Mouse (Mus musculus): ENCODE measurements around the gene Idh2.
"Not testable (repeated sequence)": the region's sequence is repeated elsewhere in the genome, so short reads cannot be mapped to it uniquely, and the experiment has no call there.

Gene Idh2

DNA sequence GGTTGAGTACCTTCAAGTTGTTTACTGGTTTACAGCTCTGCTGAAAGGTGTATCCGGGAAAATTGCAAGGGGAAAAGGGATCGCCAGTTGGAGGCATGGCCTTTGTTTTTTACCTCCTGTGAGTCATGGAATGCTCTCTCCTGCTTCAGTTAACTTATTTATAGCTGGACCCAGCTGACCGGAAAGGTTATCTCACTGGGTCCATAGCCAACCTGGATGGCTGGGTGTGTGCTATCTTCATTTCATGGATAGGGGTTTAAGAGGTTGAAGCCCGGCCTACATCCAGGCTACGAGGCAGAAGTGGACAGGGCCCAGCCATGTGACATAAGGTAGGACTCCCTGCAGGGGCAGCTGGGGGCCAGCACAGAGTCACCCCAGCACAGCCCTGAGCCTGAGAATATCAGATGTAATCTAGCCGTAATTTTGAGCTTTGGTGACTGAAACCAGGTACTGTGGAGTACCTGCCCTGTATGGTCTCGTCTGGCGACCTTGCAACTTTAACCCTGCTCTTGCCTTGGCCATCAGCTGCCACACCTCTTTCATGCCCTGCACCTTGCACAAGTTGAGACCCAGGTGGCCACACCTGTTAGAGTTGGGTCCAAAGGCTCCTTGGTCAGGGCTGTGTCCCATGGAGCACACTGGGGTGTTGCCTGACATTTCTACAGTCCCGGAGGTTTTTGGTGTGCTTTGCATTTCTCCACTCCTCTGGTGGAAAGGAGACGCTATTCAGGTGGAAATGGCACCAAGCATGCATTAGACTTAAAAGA lies 55.0 kb downstream of the Idh2 start:
- no peak for DNase-seq (ENCODE audit: low spot score)

DNA sequence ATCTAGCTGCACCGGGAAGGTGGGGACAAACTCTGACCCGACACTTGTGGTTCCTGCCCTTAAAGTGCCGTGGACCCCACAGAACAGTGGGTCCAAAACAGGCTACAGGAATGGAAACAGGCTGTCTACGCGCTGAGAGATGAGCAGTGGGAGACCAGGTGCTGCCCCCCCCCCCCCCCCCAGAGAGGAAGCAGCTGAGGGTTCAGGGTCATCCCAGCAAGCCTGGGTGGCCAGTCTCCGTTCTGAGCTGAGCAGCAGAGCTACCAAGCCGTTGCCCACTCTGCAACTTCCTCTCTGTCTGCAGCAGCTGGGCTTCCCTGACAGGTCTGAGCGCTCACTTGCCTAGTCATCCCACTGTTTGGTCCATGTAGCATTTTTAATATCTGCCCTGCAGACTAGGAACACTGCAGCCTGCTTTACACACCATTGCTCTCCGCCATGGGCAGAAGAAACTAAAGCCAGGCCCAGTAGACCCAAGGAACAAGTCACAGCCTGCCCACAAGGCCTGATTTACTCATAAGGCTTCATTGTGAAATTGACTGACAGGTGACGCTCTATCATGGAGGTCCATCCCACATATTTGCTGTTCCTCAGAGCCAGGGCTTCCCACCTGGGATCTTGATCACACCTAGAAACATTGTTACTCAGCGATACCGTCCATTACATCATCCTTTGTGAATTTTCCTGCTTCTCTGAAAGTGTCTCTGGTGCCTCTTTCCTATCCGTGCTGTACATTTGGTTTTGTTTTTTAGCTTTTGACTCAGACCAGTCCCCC lies 55.9 kb downstream of the Idh2 start:
- no peak for DNase-seq (ENCODE audit: low spot score)

DNA sequence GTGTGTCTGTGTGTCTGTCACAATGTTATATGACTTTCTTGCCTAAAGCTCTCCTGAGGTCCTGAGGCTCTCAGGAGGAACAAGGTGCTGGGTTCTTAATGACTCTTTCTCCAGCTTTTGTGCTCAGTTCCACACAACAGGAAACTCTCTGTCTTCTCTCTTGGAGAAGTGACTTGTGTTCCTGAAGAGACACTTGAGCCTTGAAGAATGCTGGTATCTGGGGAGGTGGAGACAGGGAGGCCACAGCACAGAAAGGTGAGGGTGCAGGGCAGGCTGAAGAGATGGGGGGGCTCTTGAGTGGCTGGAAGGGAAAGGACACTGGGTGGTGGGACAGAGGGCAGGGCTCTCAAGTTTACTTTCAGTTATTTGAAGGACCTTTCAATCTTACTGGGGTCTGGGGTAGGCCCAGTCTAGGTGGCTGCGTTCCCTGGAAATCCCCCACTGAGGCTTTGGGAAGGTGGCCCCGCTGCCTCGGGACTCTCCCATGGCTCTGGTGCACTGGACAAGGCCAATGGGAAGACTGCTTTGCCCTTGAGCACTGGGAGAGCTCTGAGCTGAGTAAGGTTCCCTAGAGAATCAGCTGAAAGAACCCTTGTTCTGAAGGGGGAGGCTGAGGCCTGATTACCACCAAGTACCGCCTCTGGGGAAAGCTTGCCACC lies 56.7 kb downstream of the Idh2 start:
- no peak for DNase-seq (ENCODE audit: low spot score)

DNA sequence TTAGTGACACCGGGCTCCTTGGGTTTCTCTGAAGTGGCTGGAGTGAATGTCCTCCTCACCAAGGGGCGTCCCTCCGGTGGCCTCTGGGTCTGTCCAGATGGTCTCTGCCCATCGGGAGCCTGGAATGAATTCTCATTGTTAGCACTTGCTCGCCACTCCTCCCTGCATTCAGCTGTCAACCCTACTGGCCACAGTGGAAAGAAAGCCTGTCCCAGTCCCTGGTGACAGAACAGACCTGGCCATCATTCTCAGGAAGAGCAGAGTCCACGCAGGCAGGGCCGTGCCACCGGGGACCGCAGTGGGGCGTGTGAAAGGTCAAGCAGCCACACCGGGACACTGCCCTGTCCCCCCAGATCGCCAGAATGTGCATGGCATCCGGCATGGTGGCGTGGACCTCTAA lies 57.4 kb downstream of the Idh2 start:
- DNase-seq (ENCODE audit: low spot score), result no peak

DNA sequence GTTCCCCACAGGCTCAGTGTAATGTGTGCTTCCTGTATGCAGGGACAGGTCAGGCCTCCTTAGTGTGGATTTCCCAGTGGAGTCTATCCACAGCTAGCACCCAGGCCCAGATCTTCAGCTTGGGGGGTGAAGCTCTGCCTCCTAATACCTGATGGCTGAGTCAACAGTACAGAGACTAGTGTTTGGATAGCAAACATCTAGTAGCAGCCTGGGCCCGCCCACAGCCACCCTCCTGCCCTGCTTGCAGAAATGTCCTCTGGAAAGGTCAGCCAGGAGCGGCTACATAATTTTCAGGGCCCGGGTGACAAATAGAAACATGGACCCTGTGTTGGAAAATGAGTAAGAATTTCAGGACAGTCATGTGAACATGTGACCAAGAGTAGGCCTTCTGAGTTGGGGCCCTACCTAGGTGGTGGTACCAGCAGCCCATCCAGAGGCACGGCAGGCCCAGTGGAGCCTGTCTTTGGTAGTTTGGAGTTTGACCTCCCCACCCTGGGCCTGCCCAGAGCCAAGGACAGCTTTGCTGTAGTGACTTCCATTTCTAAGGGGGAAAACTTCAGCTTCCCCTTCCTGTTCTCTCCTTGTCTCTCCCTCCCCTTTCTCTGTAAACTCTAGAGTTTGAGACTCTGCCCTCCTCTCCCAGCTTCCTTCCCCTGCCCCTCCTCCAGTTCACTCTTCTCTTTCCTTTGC lies 58.0 kb downstream of the Idh2 start:
- DNase-seq (ENCODE audit: low spot score), result no peak

DNA sequence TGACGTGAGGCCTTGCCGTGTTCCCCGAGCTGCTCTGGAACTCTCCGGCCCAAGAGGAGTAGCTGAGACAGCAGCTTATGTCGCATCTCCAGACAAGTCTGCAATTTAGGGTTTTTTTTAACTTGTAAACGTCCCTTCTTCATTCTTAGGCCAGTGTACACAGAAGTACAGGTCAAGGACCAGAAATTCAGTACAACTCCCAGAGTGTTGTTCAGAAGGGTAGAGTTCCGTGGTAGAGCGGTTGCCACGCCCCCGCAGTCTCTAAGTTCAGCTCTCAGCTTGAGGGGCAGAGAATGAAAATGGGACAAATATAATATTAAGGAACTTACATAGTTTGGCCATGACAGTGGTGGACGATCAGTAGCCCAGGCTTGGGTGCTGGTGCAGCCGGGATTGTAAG lies 59.4 kb downstream of the Idh2 start:
- no peak for DNase-seq (ENCODE audit: low spot score)

DNA sequence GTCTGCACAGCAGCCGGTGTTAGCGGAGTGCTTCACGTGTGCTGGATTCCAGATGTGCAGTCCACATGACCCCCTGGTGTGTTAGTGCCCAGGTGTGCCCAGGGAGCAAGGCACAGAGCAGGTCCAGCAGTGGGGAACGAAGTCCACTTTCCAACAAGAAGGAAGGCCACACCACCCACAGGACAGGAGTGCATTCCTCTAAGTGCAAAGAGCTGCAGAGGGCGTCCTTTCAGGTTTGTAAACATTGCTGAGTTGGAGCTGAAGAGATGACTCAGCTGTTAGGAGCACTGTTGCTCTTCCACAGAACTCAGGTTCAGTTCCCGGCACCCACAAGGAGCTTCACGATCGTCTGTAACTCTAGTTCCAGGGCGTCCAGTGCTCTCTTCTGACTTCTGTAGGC lies 62.0 kb downstream of the Idh2 start:
- DNase-seq (ENCODE audit: low spot score), result no peak

DNA sequence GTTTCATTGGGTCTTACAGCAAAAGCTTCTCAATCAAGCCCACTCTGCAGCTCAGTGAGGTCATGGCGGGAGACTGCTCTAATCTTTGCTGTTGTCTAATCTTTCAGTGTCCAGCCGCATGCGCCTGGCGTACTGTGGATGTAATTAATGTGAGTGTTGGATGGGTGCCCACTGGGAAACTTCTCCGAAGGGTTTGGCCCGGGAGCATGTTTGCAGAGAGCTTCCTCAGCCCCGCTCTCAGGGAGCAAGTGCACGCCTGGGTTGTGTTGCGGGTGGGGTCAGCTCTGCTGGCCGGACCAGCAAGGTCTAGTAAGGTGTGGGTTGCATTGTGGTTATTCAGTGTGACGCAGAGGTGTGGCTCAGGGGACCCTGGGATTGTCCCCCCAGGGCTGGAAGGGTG lies 62.9 kb downstream of the Idh2 start:
- peak; percentile 41 for DNase-seq (ENCODE audit: low spot score)

DNA sequence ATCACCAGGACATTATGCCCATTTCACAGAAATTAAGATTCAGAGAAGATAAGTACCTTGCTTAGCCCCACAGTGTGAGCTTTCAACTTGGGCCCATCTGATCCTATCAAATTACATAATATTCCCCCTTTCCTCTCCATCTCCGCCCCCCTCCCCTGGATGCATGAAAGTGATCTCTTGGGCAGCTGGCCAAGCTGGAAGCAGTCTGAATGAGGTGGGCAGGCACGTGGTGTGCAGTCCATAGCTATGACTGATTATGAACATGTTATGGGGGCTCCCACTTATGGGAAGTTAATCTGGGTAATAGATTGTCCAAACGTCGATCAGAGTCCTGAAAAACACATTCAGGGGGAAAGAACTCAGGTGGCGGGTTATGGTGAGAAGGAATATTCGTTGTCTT lies 63.4 kb downstream of the Idh2 start:
- no peak for DNase-seq (ENCODE audit: low spot score)

DNA sequence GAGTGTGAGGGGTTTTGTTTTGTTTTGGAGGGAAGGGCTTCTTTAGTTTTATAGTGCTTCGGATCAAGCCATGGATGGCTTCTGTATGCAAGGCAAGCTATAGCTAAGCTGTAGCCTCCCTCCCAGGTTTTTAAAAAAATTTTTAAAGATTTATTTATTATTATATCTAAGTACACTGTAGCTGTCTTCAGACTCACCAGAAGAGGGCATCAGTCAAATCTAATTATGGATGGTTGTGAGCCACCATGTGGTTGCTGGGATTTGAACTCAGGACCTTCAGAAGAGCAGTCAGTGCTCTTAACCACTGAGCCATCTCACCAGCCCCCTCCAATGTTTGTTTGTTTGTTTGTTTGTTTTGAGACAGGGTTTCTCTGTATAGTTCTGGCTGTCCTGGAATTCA lies 64.8 kb downstream of the Idh2 start:
- DNase-seq (ENCODE audit: low spot score), result not testable (repeated sequence)

DNA sequence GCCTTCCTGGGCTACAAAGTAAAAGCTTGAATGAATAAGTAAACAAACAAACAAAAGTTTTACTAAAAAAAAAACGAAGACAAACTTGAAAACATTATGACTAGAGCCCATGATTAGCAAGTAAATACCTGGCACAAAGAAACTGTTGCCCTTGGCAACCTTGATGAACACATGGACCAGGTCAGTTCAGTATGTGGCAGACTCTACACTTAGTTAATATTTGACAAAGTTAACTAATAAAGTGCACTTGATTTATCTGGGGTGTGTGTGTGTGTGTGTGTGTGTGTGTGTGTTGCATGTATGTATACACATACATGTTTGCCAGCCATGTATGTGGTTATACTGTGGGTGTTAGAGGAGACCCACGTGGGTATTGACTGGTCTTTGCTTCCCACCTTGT lies 65.4 kb downstream of the Idh2 start:
- DNase-seq (ENCODE audit: low spot score), result no peak

DNA sequence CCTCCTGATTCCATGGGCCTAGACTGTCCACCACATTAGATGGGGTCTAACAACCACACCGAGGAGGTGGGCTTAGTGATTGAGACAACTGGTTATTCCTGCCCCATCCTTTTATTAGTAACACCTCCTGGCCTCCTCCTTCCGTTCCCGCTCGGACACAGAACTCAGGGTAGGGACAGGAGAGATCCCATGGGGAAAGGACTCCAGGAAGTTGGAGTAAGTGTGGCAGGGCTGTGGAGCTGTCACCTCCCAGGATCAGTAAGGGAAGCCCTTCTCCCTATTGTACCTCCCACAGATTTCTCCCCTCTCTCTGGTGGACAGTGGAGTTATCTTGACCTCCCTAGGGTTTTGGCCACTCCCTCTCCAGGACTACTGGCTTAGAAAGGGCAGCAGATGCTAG lies 68.2 kb downstream of the Idh2 start:
- no peak for DNase-seq (ENCODE audit: low spot score)
